Mouse (Mus musculus) adrenal gland, postnatal 4 days (tissue): ENCODE results near the gene Gm21731. TPM values are rescaled to one million over a fixed set of nuclear protein-coding genes. Genes with fewer than 3 reads are reported as not detected.
"Not testable (repeated sequence)": the region's sequence is repeated elsewhere in the genome, so short reads cannot be mapped to it uniquely, and the experiment has no call there.

Source experiments
- DNase-seq, 2 experiments: peaks; one replicate each; pipeline ENCODE4 v3.0.0; 2021 to 2022; ENCODE audit warnings: low spot score in 2 of 2, mixed read lengths in 2 of 2
- long read RNA-seq, 2 experiments: library from polyadenylated mRNA; stranded (forward); transcript quantifications; one replicate each; pipeline ENCODE4 v2.0.0; 2021
- total RNA-seq, 2 experiments: library from RNA; stranded (reverse); gene quantifications; 2 replicates each; pipeline ENCODE4 v1.2.3; 2021

Gm21731 gene
- not detected for total RNA-seq
- long read RNA-seq, experiment 1: 0 reads
- long read RNA-seq, experiment 2: 0 reads

DNA sequence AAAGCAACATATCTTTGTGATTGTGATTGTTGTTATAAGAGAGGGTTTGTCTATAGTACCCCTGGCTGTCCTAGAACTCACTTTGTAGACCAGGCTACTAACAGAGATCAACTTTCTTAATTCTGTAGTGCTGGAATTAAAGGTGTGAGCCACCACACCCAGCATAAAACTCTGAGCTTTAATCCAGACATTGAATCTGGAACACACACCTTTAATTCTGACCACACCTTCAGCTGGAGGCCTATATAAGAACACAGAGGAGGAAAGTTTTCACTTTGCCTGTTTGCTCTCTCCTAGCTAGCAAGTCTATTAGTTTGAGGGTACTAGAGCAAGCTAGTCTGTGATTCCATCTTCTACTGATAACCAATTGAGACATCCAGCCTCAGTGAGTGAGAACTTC lies at the start of gene Gm21731:
Gm21731 (plus strand) TSS at position 301 of the 400 bp plus-strand sequence.
- DNase-seq: not testable (repeated sequence)

DNA sequence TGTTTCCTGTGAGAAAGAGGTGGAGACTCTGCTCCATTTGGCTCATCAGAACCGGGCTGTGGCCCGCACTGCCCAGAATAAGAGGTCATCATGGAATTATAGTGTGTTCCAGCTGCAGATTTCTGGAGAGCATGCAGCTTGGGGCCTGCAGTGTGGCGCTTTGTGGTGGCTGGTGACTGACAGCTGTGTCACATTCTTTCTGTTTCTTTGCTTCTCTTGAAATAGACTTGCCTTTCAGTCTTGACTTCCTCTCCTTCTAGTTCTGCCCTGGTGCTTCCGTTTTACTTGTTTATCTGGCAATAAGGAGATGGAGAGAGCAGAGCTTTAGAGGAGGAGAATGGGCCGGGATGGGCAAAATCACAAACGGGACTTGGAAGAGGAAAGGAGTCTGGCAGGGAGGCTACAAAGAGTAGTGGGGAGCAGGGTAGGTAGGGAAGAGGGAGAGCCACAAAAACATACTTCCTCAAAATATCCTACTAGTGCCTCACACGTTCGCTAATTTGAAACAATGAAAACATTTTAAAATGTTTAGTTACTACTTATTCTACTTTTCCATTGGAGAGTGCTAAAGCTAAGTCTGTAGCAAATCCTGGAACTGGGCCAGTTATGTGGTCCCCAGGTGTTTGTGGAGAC lies 42.6 kb upstream of the Gm21731 start:
- DNase-seq: not testable (repeated sequence)

DNA sequence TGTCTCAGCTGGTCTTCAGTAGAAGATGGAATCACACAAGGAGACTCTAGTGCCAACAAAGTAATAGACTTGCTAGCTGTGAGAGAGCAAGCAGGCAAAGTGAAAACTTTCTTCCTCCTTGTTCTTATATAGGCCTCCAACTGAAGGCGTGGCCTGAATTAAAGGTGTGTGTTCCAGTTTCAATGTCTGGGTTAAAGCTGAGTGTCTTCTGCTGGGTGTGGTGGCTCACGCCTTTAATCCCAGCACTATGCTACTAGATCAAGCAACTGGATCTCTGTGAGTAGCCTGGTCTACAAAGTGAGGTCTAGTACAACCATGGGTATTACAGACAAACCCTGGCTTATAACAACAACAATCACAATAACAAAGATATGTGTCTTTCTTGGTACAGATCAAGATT lies 23.1 kb upstream of the Gm21731 start, which contains the start of gene Gm21762:
Gm21762 (minus strand) TSS at position 101 of the 400 bp plus-strand sequence.
- DNase-seq: not testable (repeated sequence)

DNA sequence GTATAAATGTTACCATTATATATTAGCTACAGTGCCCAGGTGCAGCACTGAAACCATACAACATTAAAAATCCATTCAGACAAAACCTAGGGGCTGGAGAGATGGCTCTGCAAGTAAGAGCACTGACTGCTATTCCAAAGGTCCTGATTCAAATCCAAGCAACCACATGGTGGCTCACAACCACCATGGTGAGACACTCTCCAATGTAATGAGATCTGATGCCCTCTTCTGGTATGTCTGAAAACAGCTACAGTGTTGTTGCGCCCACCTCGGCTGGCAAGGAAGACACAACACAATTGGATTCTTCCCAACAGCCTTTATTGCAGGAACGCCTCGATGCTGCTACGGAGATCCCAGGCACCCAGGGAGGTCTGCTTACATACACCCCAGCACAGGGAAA lies 18.0 kb upstream of the Gm21731 start:
- DNase-seq: not testable (repeated sequence)

DNA sequence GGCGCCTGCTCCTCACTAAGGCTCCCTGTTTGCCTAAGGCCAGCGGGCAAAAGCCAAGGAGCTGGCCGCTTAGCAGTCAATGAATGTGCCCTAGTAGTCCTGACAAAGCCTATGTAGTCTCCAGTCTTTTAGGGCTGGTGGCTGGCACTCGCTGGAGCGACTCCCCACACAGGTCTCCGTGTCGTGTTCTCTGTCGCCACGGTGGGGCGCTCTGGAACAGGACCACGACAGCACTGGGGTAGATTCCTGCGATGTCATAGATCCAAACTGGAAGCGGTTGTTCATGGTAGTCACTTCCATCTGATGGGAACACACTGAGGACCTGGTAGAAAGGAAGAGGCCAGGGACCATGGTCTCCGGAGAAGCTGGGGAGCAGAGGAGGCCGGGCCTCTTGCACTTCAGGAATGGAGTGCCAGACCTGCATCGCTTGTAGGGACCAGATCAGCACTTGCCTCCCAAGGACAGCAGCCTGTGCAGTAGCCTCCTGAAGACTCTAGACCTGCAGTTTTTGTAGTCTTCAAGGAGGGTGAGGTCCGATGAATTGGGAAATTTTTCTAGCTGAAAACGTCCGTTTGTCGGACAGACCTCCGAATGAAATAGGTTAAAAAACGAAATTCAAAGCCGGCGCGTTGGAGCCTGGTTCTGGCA lies 15.8 kb upstream of the Gm21731 start:
- DNase-seq: not testable (repeated sequence)

DNA sequence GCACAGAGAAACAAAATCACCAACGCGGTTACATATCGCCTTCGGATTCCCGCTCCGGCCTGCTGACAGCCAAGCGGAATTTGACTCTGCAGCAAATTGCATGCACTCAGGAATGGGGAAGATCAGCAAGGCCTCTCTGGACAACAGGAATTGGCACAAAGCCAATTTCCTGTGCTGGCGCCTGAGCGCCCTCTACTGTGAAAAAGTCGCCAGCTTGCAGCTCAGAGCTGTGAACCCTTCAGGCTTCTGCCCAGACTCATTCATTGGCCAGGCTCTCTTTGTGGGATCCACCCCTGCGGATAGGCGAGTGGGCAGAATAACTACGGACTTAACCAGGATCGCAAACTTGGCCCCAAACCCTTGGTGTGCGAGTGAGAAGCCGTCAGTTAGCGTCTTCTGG lies 7.1 kb upstream of the Gm21731 start:
- DNase-seq: not testable (repeated sequence)

DNA sequence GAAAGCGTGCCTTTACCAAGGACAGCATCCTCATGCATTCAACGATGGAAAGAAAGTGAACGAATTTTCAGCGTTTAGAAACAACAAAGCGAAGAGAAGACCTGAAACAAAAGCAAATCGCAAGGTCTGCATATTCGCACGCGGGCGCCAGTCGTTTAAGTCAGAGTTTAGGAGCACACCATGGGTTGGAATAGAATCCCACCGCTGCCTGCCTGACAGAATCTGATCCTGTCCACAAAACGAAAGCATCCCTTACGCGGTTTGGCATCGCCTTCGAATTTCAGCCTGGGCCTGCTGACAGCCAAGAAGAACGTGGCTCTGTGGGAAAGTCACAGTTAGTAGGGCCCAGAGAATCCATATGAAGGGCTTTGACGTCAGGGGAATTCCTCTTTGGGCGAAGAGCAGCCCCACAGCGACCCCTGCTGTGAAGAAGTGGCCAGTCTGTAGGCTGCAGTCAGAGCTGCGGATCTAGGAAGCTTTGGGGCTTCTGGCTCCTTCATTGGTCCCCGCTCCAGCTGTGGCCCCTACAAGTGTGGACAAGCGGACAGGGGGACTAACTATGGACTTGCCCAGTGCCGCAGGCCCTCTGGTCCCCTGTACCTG lies 6.4 kb upstream of the Gm21731 start:
- DNase-seq: not testable (repeated sequence)

DNA sequence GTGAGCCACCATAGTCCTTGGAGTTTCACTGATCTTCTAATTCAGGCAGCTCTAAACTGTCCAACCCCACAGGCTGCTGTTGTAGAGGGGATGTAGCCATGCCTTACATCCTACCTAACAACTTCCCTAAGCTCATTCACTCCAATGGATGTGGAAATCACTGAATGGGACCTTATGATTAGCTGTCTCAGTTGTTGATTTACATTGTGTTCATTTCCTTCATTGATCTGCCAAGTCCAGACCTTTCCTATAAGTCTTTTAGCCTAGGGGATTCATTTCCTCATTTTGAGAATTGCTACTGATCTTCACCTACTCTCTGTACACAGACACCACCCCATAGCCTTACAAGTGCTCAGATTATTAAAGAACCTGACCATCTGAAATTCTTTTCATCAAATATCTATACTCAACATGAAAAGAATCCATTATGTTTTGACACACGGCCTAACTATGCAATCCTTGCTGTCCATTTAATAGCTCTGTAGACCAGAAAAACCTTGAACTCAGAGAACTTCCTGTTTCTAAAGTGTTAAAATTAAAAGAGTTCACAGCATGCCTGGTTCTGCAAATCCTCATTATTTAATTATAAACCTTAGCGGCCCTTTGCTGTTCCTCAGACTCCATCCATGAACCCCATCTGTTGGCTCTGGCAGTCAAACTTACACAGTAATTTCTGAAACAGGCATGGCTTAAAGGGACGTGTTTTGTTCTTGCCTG lies 12.5 kb downstream of the Gm21731 start:
- not testable (repeated sequence) for DNase-seq

DNA sequence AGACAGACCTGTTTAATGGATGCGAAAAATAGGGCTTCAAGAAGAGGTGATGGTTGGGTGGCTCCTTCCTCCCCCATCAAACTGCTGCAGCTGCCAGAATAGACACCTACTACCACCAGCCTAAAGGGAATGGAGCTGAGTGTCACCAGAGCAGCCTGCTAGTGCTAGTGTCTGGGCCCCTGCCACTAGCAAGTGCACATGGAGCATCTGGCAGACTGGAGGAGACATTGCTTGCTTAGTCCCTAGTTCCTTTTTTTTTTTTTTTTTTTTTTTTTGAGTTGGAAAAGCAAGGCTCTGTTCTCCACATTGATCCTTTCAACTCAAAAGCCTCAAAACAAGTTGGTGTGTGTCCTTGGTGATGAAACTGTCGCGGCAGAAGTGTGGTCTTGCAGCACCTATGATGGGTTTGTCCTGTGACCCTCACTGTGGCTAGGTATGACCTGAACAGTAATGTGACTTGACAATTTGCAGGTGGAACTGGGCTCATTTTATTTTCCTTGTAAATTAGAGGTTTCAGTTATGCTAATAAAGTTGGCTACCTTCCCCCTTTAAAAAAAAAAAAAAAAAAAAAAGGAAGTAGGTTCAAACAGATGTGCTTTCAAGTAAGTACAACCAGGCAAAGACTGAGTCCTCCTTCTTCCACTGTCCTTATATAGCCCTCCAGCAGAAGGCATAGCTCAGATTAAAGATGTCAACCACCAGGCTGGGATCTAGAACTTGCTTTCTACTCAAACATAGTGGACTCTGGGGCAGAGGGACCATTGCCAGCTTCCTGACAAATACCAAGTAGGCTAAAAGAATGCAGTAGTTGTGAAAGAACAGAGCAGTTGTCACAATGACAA lies 20.1 kb downstream of the Gm21731 start:
- DNase-seq: not testable (repeated sequence)

DNA sequence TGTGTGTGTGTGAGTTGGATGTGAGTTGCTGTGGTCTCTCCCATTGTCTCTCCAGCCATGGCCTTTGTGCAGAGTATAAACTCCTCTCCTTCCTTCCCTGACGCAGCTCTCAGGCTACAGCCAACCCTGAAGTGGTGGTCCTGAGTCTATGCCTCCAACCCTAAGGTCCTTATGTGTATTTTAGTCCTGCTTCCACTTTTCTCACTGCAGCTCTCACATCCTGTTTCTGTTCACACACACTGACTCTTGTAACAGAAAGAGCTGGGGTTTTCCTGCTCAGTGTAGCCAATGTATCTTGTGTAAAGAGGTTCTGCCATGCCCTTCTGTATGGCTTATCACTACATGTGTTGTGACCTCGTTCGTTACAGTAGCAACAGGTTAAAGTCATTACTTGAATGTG lies 20.8 kb downstream of the Gm21731 start:
- DNase-seq: not testable (repeated sequence)

DNA sequence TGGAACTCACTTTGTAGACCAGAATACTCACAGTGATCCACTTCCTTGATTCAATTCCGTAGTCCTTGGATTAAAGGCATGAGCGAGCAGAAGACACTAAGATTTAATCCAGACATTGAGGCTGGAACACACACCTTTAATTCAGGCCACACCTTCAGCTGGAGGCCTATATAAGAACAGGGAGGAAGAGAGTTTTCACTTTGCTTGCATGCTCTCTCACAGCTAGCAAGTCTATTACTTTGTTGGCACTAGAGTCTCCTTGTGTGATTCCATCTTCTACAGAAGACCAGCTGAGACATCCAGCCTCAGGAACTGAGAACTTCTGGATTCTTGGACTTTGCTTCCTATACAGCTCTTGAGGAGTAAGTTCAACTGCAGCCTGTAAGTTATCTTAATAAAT lies 24.0 kb downstream of the Gm21731 start, which contains the start of gene AF067061:
AF067061 (plus strand) TSS at position 245 of the 400 bp plus-strand sequence.
- not testable (repeated sequence) for DNase-seq

DNA sequence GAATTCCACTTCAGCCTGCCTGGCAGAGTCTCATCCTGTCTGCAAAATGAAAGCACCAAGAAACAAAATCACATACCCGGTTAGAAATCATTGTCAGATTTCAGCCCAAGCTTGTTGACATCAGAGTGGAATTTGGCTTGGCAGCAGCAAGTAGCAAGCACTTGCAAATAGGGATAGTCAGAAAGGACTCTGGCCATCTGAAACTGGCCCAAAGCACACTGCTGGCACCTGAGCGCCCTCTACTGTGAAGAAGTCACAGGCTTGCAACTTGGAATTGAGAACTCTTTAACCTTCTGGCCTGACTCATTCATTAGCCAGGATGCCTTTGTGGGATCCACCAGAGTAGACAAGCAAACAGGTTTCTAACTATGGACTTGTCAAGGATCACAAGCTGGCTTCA lies 38.9 kb downstream of the Gm21731 start:
- not testable (repeated sequence) for DNase-seq

DNA sequence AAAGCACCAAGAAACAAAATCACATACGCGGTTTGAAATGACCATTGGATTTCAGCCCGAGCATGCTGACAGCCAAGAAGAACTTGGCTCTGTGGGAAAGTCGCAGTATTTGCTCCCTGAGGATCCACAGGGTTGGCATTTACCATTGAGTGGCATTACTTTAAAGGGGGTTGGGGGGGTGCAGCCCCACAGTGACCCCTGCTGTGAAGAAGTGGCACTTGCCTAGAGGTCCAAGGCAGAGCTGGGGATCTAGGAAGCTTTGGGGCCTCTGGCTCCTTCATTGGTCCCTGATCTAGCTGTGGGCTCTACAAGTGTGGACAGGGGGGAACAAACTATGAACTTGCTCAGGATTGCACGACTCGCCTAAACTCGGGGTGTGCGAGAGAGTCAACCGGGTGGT lies 39.9 kb downstream of the Gm21731 start:
- no peak for DNase-seq

Other genes starting within 250 kb of the Gm21731 start
- not detected for gene Gm36079, start 212.1 kb upstream of the Gm21731 start, total RNA-seq
- gene Gm21188, start 186.9 kb upstream of the Gm21731 start, total RNA-seq: under 1 TPM; 0.28 to 0.34 TPM
- gene Gm20767, start 98.9 kb upstream of the Gm21731 start, total RNA-seq: not detected
- gene Gm21818, start 66.7 kb upstream of the Gm21731 start, total RNA-seq: not detected
- gene Gm21762, start 23.2 kb upstream of the Gm21731 start, total RNA-seq: not detected
- not detected for gene AF067061, start 24.0 kb downstream of the Gm21731 start, total RNA-seq
- not detected for gene BC147527, start 61.3 kb downstream of the Gm21731 start, total RNA-seq
- gene Tcstv3, start 77.8 kb downstream of the Gm21731 start, total RNA-seq: not detected